Mouse (Mus musculus): ENCODE measurements around the gene Tnr.

The Tnr gene

GRCm38 (mm10) chr1:159696717-159697116, 173.1 kb downstream of the Tnr start:
- no peak for DNase-seq (ENCODE audit: extremely low read depth, insufficient read length, low spot score)

GRCm38 (mm10) chr1:159702038-159702437, 178.5 kb downstream of the Tnr start:
- DNase-seq (ENCODE audit: extremely low read depth, insufficient read length, low spot score): no peak

DNA sequence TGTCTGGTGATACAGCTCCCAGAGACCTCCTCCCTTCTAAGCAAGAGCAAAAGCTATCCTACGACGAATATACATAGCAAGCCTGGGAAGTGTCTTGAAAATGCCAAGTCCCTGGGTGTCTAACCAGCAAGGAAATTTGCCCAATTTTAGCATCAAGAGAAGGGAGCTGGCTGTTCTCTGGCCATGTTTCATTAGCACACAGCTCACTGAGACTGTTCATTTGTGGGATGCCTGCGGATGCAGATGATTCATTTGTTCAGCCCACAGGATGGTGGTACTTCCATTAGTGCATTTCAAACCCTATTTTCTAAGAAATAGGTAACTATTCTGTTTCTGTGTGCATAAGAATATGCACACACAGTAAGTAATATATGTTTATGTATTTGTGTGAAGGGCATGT, 181.4 kb downstream of the Tnr start:
- no peak for DNase-seq (ENCODE audit: extremely low read depth, insufficient read length, low spot score)

GRCm38 (mm10) chr1:159716301-159716700, 192.7 kb downstream of the Tnr start:
- DNase-seq (ENCODE audit: extremely low read depth, insufficient read length, low spot score): no peak

GRCm38 (mm10) chr1:159717016-159717415, 193.4 kb downstream of the Tnr start:
- no peak for DNase-seq (ENCODE audit: extremely low read depth, insufficient read length, low spot score)

DNA sequence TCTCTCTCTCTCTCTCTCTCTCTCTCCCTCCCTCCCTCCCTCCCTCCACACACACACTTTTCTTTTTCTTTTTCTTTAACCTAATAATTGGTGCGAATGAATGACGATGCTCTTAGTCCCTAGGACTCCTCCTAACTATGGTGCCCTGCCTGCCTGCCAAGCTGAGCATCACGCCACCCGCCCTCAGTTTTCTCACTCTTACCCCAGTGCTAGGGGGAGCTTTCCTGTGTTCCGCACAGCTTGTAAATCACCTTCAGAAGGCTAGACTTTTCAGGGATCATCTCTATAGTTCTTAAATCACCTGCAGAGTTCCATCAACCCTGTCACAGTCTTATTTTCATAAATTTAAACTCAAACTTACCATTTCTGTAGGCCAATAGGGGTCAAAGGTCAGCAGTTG, 200.2 kb downstream of the Tnr start:
- DNase-seq (ENCODE audit: extremely low read depth, insufficient read length, low spot score): no peak

GRCm38 (mm10) chr1:159729270-159729669, 205.7 kb downstream of the Tnr start:
- DNase-seq (ENCODE audit: extremely low read depth, insufficient read length, low spot score): no peak

- no peak for DNase-seq (ENCODE audit: extremely low read depth, insufficient read length, low spot score)
Measured at GRCm38 (mm10) chr1:159730826-159731225, 207.3 kb downstream of the Tnr start.

DNA sequence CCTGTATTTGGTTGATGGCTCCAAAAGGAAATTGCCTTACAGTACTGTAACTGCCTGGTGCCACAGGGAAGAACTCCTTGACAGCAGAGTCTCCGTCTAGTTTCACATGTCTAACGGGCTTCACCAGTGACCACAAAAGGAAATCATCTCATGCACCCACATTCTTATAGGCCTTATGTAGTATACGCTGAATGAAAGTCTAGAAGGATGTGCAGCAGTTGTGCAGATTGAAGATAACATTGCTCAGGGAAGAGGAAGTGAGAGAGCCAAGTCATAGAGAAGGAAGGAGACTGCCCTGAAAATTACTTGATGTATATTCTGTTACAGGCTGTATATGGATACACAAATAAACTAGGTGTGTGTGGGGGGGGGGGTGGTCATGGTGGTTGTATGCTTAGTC, 211.5 kb downstream of the Tnr start:
- no peak for DNase-seq (ENCODE audit: extremely low read depth, insufficient read length, low spot score)

DNA sequence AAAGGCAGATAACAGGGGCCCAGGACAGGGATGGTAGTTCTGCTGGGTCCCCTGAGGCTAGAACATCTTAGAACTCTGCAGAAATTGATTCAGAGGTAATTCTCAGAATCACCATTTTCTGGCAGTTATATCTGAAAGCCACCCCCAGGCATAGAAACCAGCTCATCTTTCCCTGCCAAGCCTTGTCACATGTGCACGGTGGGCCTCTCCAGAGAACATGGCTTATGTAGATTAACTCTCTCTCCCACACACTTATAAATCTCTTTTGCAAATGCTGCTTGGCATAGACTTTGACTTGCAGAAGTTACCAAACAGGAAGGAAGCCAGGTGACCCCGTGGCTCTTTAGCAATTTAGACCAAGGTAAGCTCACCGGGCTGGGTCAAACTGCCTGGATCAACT, 215.9 kb downstream of the Tnr start:
- DNase-seq (ENCODE audit: extremely low read depth, insufficient read length, low spot score): no peak

- no peak for DNase-seq (ENCODE audit: extremely low read depth, insufficient read length, low spot score)
Measured at GRCm38 (mm10) chr1:159741237-159742002, 217.9 kb downstream of the Tnr start.

DNA sequence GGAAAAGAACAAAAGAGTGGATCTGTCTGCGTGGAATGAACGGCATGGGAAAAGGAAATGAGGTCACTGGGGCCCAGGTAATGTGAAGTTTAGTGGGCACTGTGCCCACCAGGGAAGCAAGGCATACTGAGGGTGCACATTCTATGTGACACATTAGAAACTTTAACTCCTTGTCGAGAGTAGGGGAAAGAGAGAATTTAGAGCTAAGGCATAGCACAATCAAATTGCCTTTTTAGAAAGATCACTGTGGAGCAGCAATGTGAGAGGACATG, 218.4 kb downstream of the Tnr start:
- no peak for DNase-seq (ENCODE audit: extremely low read depth, insufficient read length, low spot score)

GRCm38 (mm10) chr1:159743744-159744253, 220.2 kb downstream of the Tnr start:
- no peak for DNase-seq (ENCODE audit: extremely low read depth, insufficient read length, low spot score)

GRCm38 (mm10) chr1:159745311-159745710, 221.7 kb downstream of the Tnr start:
- no peak for DNase-seq (ENCODE audit: extremely low read depth, insufficient read length, low spot score)

DNA sequence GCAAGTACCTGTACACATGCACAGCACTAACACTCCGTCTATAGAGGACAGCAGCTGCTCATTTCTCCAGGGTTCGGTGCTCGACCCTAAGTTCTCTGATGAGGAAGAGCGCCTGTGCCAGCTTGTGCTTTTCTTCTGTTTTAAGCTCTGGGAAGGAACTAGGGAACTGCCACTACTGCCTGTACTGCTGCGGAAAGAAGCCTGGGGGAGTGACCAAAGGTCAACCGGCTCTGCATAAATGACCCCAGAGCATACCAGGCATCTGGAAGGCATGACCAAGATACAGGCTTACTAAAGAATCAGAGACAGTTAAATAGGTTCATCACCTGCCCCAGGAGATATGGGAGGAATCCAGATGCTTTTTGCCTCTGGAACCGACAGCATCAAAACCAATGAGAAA, 224.4 kb downstream of the Tnr start:
- DNase-seq (ENCODE audit: extremely low read depth, insufficient read length, low spot score): no peak

GRCm38 (mm10) chr1:159750411-159750810, 226.8 kb downstream of the Tnr start:
- no peak for DNase-seq (ENCODE audit: extremely low read depth, insufficient read length, low spot score)

- no peak for DNase-seq (ENCODE audit: extremely low read depth, insufficient read length, low spot score)
Measured at GRCm38 (mm10) chr1:159750876-159751275, 227.3 kb downstream of the Tnr start.

DNA sequence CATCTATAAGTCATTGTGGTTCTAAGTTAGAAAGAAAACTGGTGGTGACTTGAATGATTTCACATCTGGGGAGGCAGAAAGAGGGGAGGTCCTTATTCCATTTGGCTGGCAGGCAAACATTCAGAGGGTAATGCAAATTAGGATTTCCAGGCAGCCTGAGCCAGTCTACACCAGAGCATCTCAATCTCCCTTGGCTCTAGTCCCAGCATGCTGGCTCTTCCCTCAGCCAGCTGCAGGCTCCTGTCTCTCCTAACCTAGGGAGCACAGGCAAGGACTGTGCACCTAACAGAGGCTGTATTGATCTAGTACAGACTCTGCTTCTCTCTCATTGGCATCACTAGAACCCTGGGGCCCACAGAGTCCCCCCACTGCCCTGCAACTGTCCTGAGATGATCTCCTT, 237.4 kb downstream of the Tnr start:
- no peak for DNase-seq (ENCODE audit: extremely low read depth, insufficient read length, low spot score)

- no peak for DNase-seq (ENCODE audit: extremely low read depth, insufficient read length, low spot score)
Measured at GRCm38 (mm10) chr1:159763901-159764300, 240.3 kb downstream of the Tnr start.

DNA sequence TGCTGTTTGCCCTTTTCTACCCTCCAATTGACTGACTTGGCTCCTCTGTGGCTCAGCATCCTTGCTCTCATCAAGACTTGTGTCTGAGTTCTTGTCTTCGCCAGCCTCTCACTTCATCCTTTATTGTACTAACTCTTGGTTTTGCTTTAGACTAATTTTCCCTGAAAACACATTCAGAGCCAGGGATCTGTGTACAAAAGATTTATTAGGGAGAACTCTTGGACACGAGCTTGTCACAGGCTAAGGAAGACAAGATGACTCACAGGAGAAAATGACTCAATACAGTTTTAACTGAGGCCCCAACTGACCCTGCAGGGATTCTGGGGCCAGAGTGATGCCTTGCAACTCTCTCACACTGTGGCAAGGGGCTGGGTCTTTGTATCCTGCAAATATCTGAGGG, 241.3 kb downstream of the Tnr start:
- DNase-seq (ENCODE audit: extremely low read depth, insufficient read length, low spot score): peak; percentile 9

DNA sequence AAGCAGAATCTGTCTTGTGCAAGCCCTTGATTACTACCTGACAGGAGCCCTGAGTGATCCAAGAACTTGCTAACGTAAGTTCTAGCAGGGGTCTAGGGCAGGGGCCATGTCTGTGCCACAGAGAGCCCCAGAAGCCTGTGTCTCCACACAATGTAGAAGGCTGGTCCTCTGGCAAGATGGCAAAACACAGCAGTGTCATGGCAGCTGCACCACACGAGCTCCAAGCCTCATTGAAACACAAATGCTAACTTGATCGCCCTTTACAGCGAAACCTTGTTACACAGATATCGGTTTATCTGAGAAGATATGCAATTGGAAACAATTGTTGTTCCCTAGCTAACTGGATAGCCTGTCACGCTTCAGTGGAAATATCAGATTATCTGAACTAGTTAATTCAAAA, 246.4 kb downstream of the Tnr start:
- no peak for DNase-seq (ENCODE audit: extremely low read depth, insufficient read length, low spot score)

GRCm38 (mm10) chr1:159773671-159774070, 250.1 kb downstream of the Tnr start:
- no peak for DNase-seq (ENCODE audit: extremely low read depth, insufficient read length, low spot score)

- no peak for DNase-seq (ENCODE audit: extremely low read depth, insufficient read length, low spot score)
Measured at GRCm38 (mm10) chr1:159775168-159775567, 251.6 kb downstream of the Tnr start.

All from 3134 (cell line).